Mouse (Mus musculus) layer of hippocampus, adult 18-20 months (tissue): ENCODE results near the gene St8sia1. TPM values are rescaled to one million over a fixed set of nuclear protein-coding genes. Genes with fewer than 3 reads are reported as not detected.
"Not testable (repeated sequence)": the region's sequence is repeated elsewhere in the genome, so short reads cannot be mapped to it uniquely, and the experiment has no call there.

Source experiments
- DNase-seq, 2 experiments: peaks; one replicate each; pipeline ENCODE4 v3.0.0; 2022; ENCODE audit warnings: low spot score in 2 of 2
- long read RNA-seq: library from polyadenylated mRNA; stranded (forward); transcript quantifications from one replicate; pipeline ENCODE4 v2.0.0, GENCODE M21; 2021
- total RNA-seq, 2 experiments: library from RNA; stranded (reverse); gene quantifications; 2 replicates each; pipeline ENCODE4 v1.2.3; 2021

St8sia1 gene
- total RNA-seq, result 10 to 100 TPM; 34.1 TPM
- long read RNA-seq, full-length matches to known transcripts, result 1 of 2 reads
- long read RNA-seq, partial matches to known transcripts, result 0 of 2 reads
- long read RNA-seq, other reads (novel, unspliced or antisense), result 1 of 2 reads

DNA sequence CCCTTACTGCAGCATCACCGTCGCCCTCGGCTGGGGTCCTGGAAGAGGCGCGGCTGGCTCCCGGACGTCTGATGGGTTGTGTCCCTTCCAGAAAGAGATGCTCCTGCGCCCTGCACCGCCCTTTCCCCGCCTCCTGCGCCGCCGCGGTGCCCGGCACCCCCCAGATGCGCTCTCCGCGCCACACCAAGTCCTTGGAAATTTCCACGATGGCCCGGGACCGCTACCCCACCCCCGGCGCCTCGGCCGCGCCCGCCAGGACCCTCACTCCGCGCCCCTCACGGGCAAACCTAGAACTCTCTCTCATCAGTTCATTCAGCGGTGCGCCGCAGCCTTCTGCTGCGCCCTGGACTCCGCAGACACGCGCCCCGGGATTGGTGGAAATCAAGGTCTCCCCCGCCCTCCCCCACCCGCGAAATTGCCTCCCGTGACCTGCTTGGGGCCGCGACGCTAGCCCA lies at the start of gene St8sia1:
TSS of gene St8sia1 (minus strand) at position 377 of the 455 bp plus-strand sequence.
- DNase-seq, result peak; percentile 50 to 72

GRCm38 (mm10) chr6:143012513-143013215 lies 48.4 kb upstream of the St8sia1 start:
- no peak for DNase-seq

GRCm38 (mm10) chr6:143008865-143009264 lies 44.6 kb upstream of the St8sia1 start:
- DNase-seq, result no peak

GRCm38 (mm10) chr6:143005209-143005608 lies 41.0 kb upstream of the St8sia1 start:
- not testable (repeated sequence) for DNase-seq

- DNase-seq, result no peak
These were observed 40.5 kb upstream of the St8sia1 start for GRCm38 (mm10) chr6:143004801-143005200.

- DNase-seq, result no peak
These were observed 34.2 kb upstream of the St8sia1 start for GRCm38 (mm10) chr6:142998221-142998999.

- DNase-seq, result no peak
These were observed 32.6 kb upstream of the St8sia1 start for GRCm38 (mm10) chr6:142996887-142997286.

GRCm38 (mm10) chr6:142995567-142995966 lies 31.3 kb upstream of the St8sia1 start:
- DNase-seq, result no peak

DNA sequence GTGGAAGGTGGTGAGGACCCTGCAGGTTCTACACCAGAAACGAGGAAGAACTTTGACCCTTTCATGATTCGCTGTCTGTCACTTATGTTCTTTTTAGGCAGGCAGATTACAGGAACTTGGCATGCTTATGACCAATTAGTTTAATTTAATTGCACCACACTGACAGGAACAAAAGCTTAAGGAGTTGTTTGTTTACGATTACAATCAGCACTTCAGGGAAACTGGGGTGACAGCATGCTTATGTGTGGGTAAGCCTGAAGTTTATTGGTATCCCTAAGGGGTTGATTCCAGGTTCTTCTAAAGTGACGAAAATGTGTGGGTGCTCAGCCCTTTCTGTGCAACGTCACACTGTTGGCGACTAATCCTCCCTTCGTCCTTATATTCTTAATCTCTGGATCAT lies 30.6 kb upstream of the St8sia1 start:
- DNase-seq, result no peak

DNA sequence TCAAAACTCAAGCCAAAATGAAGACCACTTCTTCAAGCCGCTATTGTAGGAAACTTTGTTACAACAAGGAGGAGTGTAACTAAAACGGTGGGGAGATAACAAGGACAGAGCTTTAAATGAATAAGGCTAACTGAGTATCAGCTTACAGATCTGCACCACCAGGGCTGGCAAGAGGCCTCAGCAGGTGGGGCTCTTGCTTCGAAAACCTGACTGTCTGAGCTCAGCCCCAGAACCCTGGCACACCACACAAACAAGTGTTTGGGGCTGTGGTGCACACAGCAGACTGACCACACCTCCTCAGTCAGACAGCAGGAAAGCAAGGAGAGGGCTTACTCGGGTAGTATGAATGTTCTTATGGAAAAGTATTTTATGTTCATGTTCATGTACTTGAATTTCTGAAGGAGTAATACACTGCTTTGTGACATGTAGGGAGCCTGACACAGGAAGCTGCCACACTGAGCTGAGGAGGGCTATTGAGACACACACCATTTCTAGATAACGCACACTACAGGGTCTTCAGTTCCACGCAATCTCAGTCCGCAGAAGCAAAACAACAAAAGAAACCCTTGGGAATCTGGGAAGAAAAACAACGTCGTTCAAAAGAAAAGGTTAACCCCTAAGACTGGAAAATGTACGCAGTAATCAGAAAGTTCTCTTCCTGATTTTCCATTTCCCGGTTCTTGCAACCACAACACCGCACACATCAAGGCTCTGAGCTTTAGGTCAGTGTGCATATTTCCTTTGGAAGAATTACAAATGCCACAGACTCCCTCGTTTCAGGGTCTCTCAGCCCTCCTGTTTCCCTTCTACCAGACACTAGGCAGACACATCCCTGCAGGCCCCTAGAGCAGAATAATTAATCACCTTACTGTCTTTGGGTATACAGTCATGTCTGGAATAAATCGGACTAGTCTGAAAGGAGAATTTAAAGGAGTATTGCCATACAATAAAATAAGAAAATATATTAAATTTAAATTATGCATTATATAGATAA lies 29.8 kb upstream of the St8sia1 start:
- DNase-seq, result no peak

DNA sequence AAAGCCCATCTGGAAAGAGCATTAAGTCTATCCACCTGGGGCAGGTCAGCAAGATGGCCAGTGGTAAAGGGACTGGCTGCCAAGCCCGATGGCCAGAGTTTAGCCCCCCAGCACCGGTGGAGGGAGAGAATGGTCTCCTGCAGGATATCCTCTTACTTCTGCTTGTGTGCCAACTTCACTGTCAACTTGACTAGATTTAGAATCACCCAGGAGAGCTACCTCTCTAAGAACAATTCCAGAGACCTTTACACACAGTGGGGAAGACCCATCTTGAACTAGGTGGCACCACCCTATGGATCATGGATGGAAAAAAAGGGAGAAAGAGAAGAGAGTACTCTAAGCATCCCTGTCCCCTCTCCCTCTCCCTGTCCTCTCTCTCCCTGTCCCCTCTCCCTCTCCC lies 28.7 kb upstream of the St8sia1 start:
- DNase-seq, result no peak

DNA sequence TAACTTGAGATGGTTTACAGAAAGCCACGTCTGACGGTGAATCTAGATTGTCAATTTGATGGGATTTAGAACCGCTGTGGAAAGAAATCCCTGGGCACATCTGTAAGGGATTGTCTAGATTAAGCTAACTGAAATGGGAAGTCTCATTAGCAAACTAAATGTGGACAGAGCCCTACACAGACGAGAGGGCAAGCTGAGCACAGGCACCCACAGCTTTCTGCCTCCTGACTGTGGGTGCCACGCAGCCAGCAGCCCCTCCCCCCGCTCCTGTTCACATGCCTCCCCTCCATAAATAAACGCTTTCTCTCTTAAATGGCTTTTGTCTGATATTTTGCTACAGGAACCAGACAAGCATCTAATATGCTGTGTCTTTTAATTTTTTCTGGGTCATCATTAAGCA lies 27.8 kb upstream of the St8sia1 start:
- no peak for DNase-seq

DNA sequence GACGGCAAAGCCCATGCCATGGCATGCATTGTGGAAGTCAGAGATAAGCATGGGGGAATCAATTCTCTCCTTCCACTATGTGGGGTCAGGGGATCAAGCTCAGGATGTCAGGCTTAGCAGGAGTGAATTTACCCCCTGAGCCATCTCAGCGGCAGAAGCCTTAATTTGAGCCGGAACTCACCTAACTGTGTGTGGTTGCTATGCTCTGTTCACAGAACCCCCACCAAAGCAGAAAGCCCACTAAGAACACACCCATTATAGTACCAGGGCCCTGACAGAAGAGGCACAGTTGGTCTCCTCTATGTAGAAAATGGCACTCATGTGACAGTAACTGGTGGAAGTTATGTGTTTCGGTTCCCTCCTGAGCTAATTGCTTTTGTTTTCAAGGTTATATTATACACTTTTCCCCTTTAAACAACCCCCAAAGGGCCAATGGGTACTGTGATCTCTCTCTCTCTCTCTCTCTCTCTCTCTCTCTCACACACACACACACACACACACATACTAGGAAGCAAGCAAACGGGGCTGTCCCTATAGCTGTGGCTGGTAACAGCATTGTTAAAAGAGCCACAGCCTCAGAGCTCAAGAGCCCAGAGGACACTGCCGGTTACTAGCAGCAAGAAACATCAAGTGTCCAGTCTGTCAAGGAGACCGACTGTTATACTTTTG lies 27.3 kb upstream of the St8sia1 start:
- no peak for DNase-seq

- no peak for DNase-seq
These were observed 26.3 kb upstream of the St8sia1 start for GRCm38 (mm10) chr6:142990516-142990915.

DNA sequence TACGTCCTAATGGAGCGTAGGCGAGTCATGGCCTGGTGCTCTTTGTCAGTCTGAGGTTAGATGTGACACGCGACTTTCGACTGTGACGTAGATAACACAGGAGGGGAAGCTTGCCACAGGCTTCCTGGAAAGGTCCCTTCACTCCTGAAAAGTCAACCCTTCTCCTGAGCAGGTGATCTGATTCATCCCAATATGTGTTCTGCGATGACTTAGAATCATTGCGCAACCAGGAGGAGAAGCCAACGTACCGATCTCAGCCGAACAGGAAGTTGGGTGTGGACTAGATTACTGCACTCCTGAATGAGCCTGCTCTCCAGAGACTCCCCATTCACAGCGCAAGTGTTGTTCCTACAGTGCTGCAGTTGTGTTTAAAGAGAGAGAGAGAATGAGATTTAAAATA lies 25.2 kb upstream of the St8sia1 start:
- no peak for DNase-seq

GRCm38 (mm10) chr6:142988753-142989152 lies 24.5 kb upstream of the St8sia1 start:
- peak in 1 of 2 experiments; percentile 75 for DNase-seq

DNA sequence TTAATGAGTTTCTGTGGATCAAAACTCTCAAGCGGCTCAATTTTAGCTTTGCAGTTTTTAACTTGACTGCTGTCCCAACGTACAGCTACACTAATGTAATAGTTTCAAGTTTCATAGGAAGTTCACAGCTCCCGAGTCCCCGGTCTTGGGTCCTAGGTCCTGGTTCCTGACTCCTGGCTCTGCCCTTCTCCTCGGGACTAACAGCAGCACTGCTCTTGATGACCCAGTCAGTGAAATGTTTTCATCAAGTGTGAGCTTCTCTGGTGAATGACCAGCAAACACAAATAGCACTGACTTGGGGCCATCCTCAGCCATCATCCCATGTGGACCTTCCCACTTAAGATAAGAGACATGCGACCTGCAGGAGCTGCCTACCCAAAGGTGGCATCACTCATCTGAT lies 24.0 kb upstream of the St8sia1 start:
- no peak for DNase-seq

DNA sequence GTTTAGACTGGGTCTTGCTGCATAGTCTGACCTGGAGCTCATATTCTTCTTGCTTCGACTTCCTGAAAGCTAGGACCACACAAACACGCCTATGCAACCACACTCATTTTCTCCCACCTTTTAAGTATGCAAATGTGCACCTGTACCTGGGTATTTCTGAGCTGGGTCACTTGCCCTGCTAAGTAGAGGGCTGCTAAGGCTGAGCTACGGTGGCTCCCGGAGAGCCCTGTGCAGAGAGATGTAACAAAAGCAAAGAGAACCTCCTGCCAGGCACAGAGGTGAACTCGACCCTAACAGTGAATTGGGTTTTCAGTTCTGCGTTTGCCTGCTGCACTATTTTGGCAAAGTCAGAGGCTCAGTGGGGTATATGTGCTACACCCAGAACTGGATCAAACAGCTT lies 23.4 kb upstream of the St8sia1 start:
- no peak for DNase-seq

- DNase-seq, result not testable (repeated sequence)
These were observed 22.5 kb upstream of the St8sia1 start for GRCm38 (mm10) chr6:142986706-142987105.

DNA sequence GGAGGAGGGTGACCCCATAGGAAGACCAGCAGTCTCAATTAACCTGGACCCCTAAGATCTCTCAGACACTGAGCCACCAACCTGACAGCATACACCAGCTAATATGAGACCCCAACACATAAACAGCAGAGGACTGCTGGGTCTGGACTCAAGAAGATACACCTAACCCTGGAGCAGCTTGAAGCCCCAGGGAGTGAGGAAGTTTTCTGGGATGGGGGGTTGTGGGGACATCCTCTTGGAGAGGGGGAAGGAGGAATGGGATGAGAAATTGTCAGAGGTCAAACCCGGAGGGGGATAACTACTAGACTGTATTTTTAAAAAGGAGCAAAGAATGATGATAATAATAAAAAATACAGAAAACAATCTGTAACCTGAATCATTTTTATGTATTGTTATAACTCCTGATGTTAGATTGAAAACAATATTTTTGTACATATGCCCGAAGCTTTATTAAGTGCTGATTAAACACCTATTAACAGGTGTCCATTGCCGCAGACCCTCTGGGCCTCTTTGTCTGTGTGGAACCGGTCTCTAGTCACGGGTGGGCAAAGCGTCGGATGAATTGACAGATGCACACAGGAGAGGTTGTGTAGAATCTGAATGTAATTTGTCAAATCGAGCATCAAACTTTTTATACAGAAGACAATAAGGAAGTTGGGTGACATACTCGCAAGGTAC lies 21.4 kb upstream of the St8sia1 start:
- not testable (repeated sequence) for DNase-seq
